Mouse (Mus musculus): ENCODE results near the gene Oxct2b. TPM values are rescaled to one million over a fixed set of nuclear protein-coding genes. Genes with fewer than 3 reads are reported as not detected.
A peak's percentile ranks its signal among the peaks of the same experiment; 100 is the strongest.
"Not testable (repeated sequence)": the region's sequence is repeated elsewhere in the genome, so short reads cannot be mapped to it uniquely, and the experiment has no call there.

The Oxct2b gene
- polyA plus RNA-seq, 1 experiment from 2014 or later = not detected

GRCm38 (mm10) chr4:123155004-123155403 lies 38.9 kb downstream of the Oxct2b start:
- Histone ChIP-seq H3K9me3 (replicated peaks; ENCODE audit: control insufficient read depth, low read length) (no peaks in the 10 kb centered on the region), H3K4me2 (ENCODE audit: low read depth, low read length) (no peak overlapping the region), H3K9ac (replicated peaks; ENCODE audit: low read length) (no peak overlapping the region), H3K27me3 (ENCODE audit: control insufficient read depth, insufficient read depth, low read length) (no peaks in the 10 kb centered on the region), H3K36me3 (replicated peaks; ENCODE audit: control insufficient read depth, insufficient read depth, low read depth, low read length) (no peaks in the 10 kb centered on the region), H3K4me3 (ENCODE audit: low read depth, low read length) (no peak overlapping the region), H3K27ac (replicated peaks; ENCODE audit: low read depth, low read length) (no peak overlapping the region), H3K4me1 (ENCODE audit: control insufficient read depth, insufficient read depth, low read length) (no peaks in the 10 kb centered on the region)
- ATAC-seq (replicated peaks; ENCODE audit: insufficient number of reproducible peaks, low FRiP score, low TSS enrichment, low read depth) (no peak), DNase-seq (ENCODE audit: low spot score) (peak; percentile 72)
- 17% methylated on average over 4 of the region's 4 CpGs for WGBS

DNA sequence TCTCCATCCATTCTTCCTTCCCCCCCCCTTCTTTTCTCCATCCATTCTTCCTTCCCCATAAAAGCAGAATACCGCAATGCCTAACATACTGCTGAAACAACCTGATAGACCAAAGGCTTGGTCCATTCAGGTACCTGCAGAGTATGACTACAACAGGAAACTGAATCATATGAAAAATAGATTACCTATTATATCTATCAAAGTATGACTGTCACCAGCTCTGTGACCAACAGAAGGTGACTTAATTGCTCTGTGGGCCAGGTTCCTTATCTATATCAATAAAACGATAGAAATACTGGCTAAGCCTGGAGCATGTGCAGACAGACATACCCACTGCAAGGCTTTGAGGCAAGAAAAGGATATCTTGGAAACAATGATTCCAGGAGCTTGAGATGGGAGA lies 39.4 kb downstream of the Oxct2b start:
- no peak for DNase-seq (ENCODE audit: low spot score)
- no peak overlapping the region for H3K27ac ChIP-seq (replicated peaks; ENCODE audit: low read depth, low read length)
- WGBS = 61% methylated on average over 2 of the region's 2 CpGs
- no peaks in the 10 kb centered on the region for H3K27me3 ChIP-seq (ENCODE audit: control insufficient read depth, insufficient read depth, low read length)
- no peak overlapping the region for H3K9ac ChIP-seq (replicated peaks; ENCODE audit: low read length)
- no peaks in the 10 kb centered on the region for H3K36me3 ChIP-seq (replicated peaks; ENCODE audit: control insufficient read depth, insufficient read depth, low read depth, low read length)
- H3K4me3 ChIP-seq (ENCODE audit: low read depth, low read length) = no peak overlapping the region
- H3K4me1 ChIP-seq (ENCODE audit: control insufficient read depth, insufficient read depth, low read length) = no peaks in the 10 kb centered on the region
- no peak overlapping the region for H3K4me2 ChIP-seq (ENCODE audit: low read depth, low read length)
- ATAC-seq (replicated peaks; ENCODE audit: insufficient number of reproducible peaks, low FRiP score, low TSS enrichment, low read depth) = no peak
- no peaks in the 10 kb centered on the region for H3K9me3 ChIP-seq (replicated peaks; ENCODE audit: control insufficient read depth, low read length)

DNA sequence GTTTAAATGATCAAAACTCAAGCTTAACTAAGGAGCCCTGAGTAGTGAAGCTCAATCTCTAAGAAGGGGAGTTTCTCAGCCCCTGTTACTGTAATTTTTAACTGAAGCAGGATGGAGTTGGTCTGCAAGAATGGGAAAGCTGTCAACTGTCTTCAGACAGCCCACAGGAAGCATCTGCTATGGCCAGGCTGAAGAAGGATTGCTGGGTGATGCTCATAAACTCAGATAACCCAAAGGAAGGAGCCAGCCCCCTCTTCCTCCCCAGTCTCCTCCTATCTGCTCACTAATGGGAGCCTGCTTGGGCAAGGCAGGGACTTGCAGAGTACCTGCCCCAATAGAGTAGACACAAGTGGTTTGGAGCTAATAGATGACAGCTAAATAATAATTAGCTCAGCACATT lies 39.8 kb downstream of the Oxct2b start:
- Histone ChIP-seq H3K36me3 (replicated peaks; ENCODE audit: control insufficient read depth, insufficient read depth, low read depth, low read length) (no peaks in the 10 kb centered on the region), H3K4me3 (ENCODE audit: low read depth, low read length) (no peak overlapping the region), H3K4me2 (ENCODE audit: low read depth, low read length) (no peak overlapping the region), H3K9ac (replicated peaks; ENCODE audit: low read length) (no peak overlapping the region), H3K27ac (replicated peaks; ENCODE audit: low read depth, low read length) (no peak overlapping the region), H3K27me3 (ENCODE audit: control insufficient read depth, insufficient read depth, low read length) (no peaks in the 10 kb centered on the region), H3K9me3 (replicated peaks; ENCODE audit: control insufficient read depth, low read length) (no peaks in the 10 kb centered on the region), H3K4me1 (ENCODE audit: control insufficient read depth, insufficient read depth, low read length) (no peaks in the 10 kb centered on the region)
- DNase-seq (ENCODE audit: low spot score) = no peak
- ATAC-seq (replicated peaks; ENCODE audit: insufficient number of reproducible peaks, low FRiP score, low TSS enrichment, low read depth) = no peak

- 80% methylated on average over 6 of the region's 6 CpGs for WGBS
- DNase-seq (ENCODE audit: low spot score) = no peak
- Histone ChIP-seq H3K4me2 (ENCODE audit: low read depth, low read length) (no peak overlapping the region), H3K9me3 (replicated peaks; ENCODE audit: control insufficient read depth, low read length) (no peaks in the 10 kb centered on the region), H3K4me1 (ENCODE audit: control insufficient read depth, insufficient read depth, low read length) (no peaks in the 10 kb centered on the region), H3K27me3 (ENCODE audit: control insufficient read depth, insufficient read depth, low read length) (peaks cover 3% of the 10 kb centered on the region; the same call in 1 of the 2 replicates), H3K27ac (replicated peaks; ENCODE audit: low read depth, low read length) (no peak overlapping the region), H3K9ac (replicated peaks; ENCODE audit: low read length) (no peak overlapping the region), H3K36me3 (replicated peaks; ENCODE audit: control insufficient read depth, insufficient read depth, low read depth, low read length) (no peaks in the 10 kb centered on the region), H3K4me3 (ENCODE audit: low read depth, low read length) (no peak overlapping the region)
- ATAC-seq (replicated peaks; ENCODE audit: insufficient number of reproducible peaks, low FRiP score, low TSS enrichment, low read depth) = no peak
These were observed 44.5 kb downstream of the Oxct2b start for GRCm38 (mm10) chr4:123160571-123160970.

DNA sequence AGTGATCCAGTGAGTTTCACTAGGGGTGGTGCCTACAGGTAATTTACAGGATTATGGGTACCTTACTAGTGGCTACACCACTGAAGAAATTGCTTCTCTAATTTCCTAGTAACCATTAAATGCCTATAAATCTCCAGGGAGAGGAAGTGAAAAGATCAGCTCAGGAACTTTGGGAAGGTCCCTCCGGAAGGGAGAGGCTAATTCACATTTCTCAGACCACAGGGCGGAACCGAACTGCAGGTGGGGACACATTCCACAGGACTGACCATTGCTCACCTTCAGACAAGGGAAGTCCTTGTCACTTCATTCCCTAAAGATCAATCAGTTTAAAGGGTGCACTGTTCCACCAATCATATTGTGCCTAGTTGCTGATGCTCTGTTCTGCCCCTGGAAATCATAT lies 45.2 kb downstream of the Oxct2b start:
- DNase-seq (ENCODE audit: low spot score); ATAC-seq (replicated peaks; ENCODE audit: insufficient number of reproducible peaks, low FRiP score, low TSS enrichment, low read depth); H3K36me3 ChIP-seq (replicated peaks; ENCODE audit: control insufficient read depth, insufficient read depth, low read depth, low read length); H3K4me1 ChIP-seq (ENCODE audit: control insufficient read depth, insufficient read depth, low read length); H3K9ac ChIP-seq (replicated peaks; ENCODE audit: low read length); H3K27ac ChIP-seq (replicated peaks; ENCODE audit: low read depth, low read length); H3K4me3 ChIP-seq (ENCODE audit: low read depth, low read length); H3K27me3 ChIP-seq (ENCODE audit: control insufficient read depth, insufficient read depth, low read length); H3K4me2 ChIP-seq (ENCODE audit: low read depth, low read length); H3K9me3 ChIP-seq (replicated peaks; ENCODE audit: control insufficient read depth, low read length): not testable (repeated sequence)
- 83% methylated on average over 3 of the region's 3 CpGs for WGBS

GRCm38 (mm10) chr4:123162305-123162917 lies 46.3 kb downstream of the Oxct2b start:
- H3K4me1 ChIP-seq (ENCODE audit: control insufficient read depth, insufficient read depth, low read length) = no peaks in the 10 kb centered on the region
- no peak overlapping the region for H3K4me3 ChIP-seq (ENCODE audit: low read depth, low read length)
- DNase-seq (ENCODE audit: low spot score) (no peak), ATAC-seq (replicated peaks; ENCODE audit: insufficient number of reproducible peaks, low FRiP score, low TSS enrichment, low read depth) (no peak)
- H3K27ac ChIP-seq (replicated peaks; ENCODE audit: low read depth, low read length) = no peak overlapping the region
- 18% methylated on average over 15 of the region's 15 CpGs for WGBS
- H3K27me3 ChIP-seq (ENCODE audit: control insufficient read depth, insufficient read depth, low read length) = peaks cover 3% of the 10 kb centered on the region; the same call in 1 of the 2 replicates
- H3K36me3 ChIP-seq (replicated peaks; ENCODE audit: control insufficient read depth, insufficient read depth, low read depth, low read length) = no peaks in the 10 kb centered on the region
- no peaks in the 10 kb centered on the region for H3K9me3 ChIP-seq (replicated peaks; ENCODE audit: control insufficient read depth, low read length)
- H3K9ac ChIP-seq (replicated peaks; ENCODE audit: low read length) = no peak overlapping the region
- H3K4me2 ChIP-seq (ENCODE audit: low read depth, low read length) = no peak overlapping the region

- H3K36me3 ChIP-seq (replicated peaks; ENCODE audit: control insufficient read depth, insufficient read depth, low read depth, low read length) = no peaks in the 10 kb centered on the region
- H3K4me1 ChIP-seq (ENCODE audit: control insufficient read depth, insufficient read depth, low read length) = no peaks in the 10 kb centered on the region
- no peak overlapping the region for H3K4me3 ChIP-seq (ENCODE audit: low read depth, low read length)
- H3K9me3 ChIP-seq (replicated peaks; ENCODE audit: control insufficient read depth, low read length) = no peaks in the 10 kb centered on the region
- no peak overlapping the region for H3K4me2 ChIP-seq (ENCODE audit: low read depth, low read length)
- DNase-seq (ENCODE audit: low spot score) (no peak), ATAC-seq (replicated peaks; ENCODE audit: insufficient number of reproducible peaks, low FRiP score, low TSS enrichment, low read depth) (no peak)
- no peak overlapping the region for H3K9ac ChIP-seq (replicated peaks; ENCODE audit: low read length)
- peaks cover 3% of the 10 kb centered on the region; the same call in 1 of the 2 replicates for H3K27me3 ChIP-seq (ENCODE audit: control insufficient read depth, insufficient read depth, low read length)
- WGBS = 91% methylated on average over 15 of the region's 15 CpGs
- no peak overlapping the region for H3K27ac ChIP-seq (replicated peaks; ENCODE audit: low read depth, low read length)
These were observed 48.1 kb downstream of the Oxct2b start for GRCm38 (mm10) chr4:123164157-123164556.

Measured in embryonic facial prominence, embryonic 11.5 days (tissue).